Mouse (Mus musculus): Measurements from ENCODE around the gene Gast. TPM values are rescaled to one million over a fixed set of nuclear protein-coding genes. Genes with fewer than 3 reads are reported as not detected.

Gast gene
- polyA plus RNA-seq, 1 experiment = not detected

DNA sequence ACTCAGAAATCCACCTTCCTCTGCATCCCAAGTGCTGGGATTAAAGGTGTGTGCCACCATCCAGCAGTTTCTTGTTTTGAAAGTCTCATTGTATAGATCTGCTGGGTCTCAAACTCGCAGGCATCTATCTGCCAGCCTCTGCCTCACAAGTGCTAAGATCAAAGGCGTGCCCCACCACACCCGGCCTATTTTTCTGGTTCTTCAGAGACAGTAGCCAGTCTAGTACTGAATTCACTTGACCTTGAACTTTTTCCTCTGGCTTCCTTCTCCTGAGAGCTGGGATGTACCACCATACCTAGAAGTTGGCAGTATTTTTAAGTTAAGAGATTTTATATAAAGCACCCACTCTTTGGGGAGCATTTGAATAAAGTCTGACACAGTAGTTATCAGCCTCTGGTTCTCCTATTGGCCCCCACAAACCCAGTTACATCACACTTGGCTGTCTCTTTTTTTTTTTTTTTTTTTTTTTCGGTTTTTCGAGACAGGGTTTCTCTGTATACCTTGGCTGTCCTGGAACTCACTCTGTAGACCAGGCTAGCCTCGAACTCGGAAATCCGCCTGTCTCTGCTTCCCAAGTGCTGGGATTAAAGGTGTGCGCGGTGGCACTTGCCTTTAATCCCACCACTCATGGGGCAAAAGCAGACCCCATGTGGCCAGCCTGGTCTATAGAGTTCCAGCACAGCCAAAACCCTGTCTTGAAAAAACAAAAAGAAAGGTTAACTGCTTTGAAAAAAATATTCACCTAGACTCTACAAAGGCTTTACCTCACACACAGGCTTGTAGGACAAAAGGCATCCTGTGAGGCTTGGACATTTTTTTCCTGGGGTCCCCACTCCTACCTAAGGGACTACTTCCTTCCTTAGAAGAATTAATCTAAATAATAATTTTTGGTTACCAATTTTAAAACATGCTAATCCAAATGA, 15.4 kb upstream of the Gast start:
- no peak for TF ChIP-seq GATA1 (IDR thresholded peaks at IDR 0.05; ENCODE audit: low read length)

- no peak for TF ChIP-seq GATA1 (IDR thresholded peaks at IDR 0.05; ENCODE audit: low read length)
Measured at GRCm38 (mm10) chr11:100319492-100320171, 14.6 kb upstream of the Gast start, which contains the start of gene Eif1. Gene Eif1, plus strand, starts transcription at chr11:100319885.

DNA sequence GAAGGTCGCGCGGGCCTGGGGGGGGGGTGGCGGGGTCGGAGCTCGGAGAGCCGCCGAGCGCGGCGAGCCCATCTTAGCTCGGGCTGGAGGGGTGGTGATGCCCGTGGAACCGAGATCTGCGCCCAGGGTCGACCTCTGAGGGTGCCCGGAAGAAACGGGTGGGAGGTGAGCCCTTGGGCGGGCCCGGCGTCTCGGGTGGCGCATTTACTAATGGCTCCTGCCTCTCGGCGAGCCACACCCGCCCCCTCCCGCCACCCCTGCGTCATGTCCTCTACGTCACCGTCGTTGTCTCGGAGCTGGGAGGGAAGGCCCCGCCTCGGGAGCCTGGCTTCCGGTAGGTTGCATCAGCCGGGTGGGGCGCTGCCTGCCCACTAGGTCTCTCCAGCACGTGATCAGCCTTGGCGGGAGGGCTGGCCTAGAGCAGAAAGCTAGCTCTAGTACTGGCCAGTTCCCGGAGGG, 14.0 kb upstream of the Gast start:
- no peak for TF ChIP-seq GATA1 (IDR thresholded peaks at IDR 0.05; ENCODE audit: low read length)

GRCm38 (mm10) chr11:100322591-100323258, 11.5 kb upstream of the Gast start:
- no peak for TF ChIP-seq GATA1 (IDR thresholded peaks at IDR 0.05; ENCODE audit: low read length)

DNA sequence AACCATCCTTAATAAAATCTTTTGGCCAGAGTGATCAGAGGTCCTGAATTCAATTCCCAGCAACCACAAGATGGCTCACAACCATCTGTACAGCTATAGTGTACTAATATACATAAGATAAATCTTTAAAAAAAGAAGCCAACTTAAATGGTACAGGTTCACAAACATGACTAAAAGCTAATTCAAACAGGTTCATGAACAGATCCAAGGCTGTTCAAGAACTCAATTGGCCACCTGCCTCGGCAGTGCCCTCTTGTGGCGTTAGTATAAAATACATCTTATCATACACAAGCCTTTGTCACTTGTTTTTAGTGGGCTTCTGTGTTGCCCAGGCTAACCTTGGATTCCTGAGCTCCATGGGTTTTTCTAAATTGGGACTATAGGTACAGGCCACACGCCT, 10.6 kb upstream of the Gast start:
- no peak for TF ChIP-seq GATA1 (IDR thresholded peaks at IDR 0.05; ENCODE audit: low read length)

GRCm38 (mm10) chr11:100325062-100325629, 9.1 kb upstream of the Gast start:
- no peak for TF ChIP-seq GATA1 (IDR thresholded peaks at IDR 0.05; ENCODE audit: low read length)

GRCm38 (mm10) chr11:100327316-100327715, 6.9 kb upstream of the Gast start:
- TF ChIP-seq GATA1 (IDR thresholded peaks at IDR 0.05; ENCODE audit: low read length) = no peak

GRCm38 (mm10) chr11:100327761-100328160, 6.4 kb upstream of the Gast start:
- no peak for TF ChIP-seq GATA1 (IDR thresholded peaks at IDR 0.05; ENCODE audit: low read length)

DNA sequence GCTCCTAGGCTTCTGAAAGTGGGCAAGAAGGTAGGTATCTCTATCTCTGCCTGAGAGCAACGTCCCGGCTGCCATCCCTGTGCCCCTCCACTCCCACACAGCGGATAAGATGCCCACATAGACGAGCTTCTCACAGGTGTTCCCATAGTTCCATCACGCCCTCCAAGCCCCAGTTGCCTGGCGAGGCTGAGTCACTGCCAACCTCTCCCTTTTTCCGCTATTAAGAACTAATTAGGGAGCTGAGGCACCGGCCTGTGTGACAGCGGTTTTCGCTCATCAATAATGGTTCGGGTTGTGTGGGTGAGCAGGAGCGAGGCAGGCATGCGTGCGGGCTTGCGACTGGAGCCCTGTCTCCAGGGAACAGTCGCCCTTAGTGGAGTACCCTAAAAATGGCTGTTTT, 4.0 kb upstream of the Gast start:
- TF ChIP-seq GATA1 (IDR thresholded peaks at IDR 0.05; ENCODE audit: low read length) = no peak

DNA sequence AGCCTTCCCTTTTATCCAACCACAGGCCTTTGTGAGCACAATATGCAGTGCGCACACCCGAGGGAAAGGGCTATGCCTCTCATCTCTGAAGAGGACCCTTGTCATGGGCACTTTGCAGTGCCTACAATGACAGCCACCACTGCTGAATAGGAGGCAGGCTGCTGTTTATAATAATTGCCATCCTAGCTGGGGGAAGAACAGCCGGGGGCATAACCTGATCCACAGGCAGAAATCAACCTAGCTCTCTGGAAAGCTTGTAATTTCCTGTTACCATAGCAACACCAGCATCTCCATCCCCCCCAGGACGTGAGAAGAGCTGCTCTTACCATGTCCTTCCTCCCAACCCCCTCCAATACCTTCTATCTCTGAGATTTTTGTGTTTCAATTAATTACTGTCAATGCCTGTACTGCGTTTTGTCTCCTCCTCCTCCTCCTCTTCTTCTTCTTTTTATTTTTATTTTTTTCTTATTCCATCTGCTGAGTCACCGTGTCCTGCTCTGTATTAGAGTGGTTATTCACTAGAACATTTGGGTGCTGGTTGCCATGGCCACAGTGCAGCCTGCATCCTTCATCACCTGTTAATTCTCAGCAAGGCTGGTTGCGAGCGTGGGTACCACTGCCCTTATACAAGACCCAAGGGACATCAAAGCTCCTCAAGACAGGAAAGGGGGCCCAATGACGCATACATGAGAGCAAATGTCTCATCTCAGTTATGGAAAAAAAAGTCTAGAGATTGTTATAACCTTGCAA, 1.3 kb upstream of the Gast start:
- no peak for TF ChIP-seq GATA1 (IDR thresholded peaks at IDR 0.05; ENCODE audit: low read length)

GRCm38 (mm10) chr11:100335731-100336130, 1.5 kb downstream of the Gast start:
- no peak for TF ChIP-seq GATA1 (IDR thresholded peaks at IDR 0.05; ENCODE audit: low read length)

DNA sequence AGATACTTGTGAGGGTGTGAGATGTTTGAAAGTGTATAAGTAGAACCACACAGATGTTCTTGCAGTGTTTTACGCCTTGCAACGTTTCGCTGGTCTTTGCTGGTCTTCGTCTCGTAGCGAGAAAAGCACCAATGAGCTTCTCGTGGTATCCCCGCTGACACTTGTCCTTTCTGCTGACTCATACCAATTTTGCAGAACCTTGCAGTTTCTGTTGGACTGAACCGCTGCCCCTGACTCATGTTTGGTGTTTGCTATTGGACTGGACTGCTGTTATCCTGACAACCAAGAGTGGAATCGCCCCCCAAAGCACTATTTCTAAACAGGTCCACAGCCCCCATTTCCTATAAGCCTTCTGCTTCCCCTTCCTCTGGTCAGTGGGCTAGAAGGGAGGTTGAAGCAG, 10.1 kb downstream of the Gast start:
- no peak for TF ChIP-seq GATA1 (IDR thresholded peaks at IDR 0.05; ENCODE audit: low read length)

DNA sequence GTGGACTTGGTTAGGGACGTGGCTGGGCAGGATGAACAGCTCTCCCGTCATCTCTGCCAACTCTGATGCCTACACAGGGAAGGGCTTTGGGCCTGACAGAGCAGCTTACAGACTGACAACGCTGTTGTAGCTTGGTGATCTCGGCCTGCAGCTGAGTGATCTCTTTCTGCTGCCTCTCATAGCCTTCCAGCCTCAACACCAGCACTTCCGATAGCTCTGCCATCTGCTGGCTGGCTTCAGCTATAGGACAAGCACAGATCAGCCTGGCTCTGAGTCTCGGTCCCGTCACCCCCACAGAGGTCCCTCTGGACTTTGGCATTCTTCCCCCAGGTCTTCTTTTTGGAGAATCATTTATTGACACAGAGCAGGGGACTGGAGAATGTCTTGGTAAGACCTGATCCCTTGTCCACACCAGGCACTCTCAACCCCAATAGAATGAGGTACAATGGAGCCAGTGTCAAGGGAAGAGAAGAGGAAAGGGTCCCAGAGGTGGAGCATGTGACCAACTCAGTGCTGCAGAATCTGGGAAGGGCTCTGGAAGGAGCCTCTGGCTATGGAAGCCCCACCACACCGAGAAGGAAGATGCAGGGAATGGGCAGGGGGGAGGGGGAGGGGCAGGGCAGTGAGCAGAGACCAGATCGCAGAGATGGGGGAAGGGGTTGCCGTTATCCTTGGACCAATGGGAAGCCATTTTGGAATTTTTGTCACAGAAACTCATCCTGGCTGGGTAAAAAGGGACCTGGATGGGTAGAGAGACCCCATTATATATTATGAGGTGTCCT, 18.1 kb downstream of the Gast start:
- no peak for TF ChIP-seq GATA1 (IDR thresholded peaks at IDR 0.05; ENCODE audit: low read length)
